Mouse (Mus musculus): Measurements from ENCODE around the gene Faap24. TPM values are rescaled to one million over a fixed set of nuclear protein-coding genes. Genes with fewer than 3 reads are reported as not detected.

Gene Faap24
- polyA plus RNA-seq (2012; rRNA removed) (5.1 and 5.7 TPM in 2 replicates), polyA plus RNA-seq (2014; fragmentation: Nextera tagmentation; extraction: Ambion mirVana) (13.0 and 14.3 TPM in 2 replicates)

- Histone ChIP-seq H3K9ac (ENCODE audit: low read depth, low read length, severe bottlenecking) (peak within 1 kb of the TSS; percentile 67), H3K9me3 (ENCODE audit: control insufficient read depth, low read length) (no peaks in the 10 kb centered on the region), H3K4me1 (ENCODE audit: control insufficient read depth, insufficient read depth, low read length) (peaks cover 13% of the 10 kb centered on the region), H3K4me3 (replicated peaks; ENCODE audit: low read length) (peak within 1 kb of the TSS; percentile 63), H3K4me2 (replicated peaks; ENCODE audit: low read depth, low read length, severe bottlenecking) (peak within 1 kb of the TSS; percentile 77), H3K36me3 (ENCODE audit: control insufficient read depth, insufficient read depth, low read length) (peaks cover 28% of the 10 kb centered on the region), H3K27ac (replicated peaks; ENCODE audit: low read depth, low read length) (no peak within 1 kb of the TSS), H3K27me3 (ENCODE audit: control insufficient read depth, insufficient read depth, low read length) (no peaks in the 10 kb centered on the region)
- peak; percentile 98 for DNase-seq (ENCODE audit: low spot score)
- under 1% methylated on average over 28 of the region's 28 CpGs for WGBS
- 0 out of 2 replicates have a peak, but pooled peaks have one; percentile 33 for TF ChIP-seq POLR2A (IDR thresholded peaks at IDR 0.05; ENCODE audit: borderline replicate concordance, extremely low read depth, insufficient read depth, insufficient read length)
- peak; percentile 99 for ATAC-seq (ENCODE audit: low FRiP score, low read depth)
Observed at GRCm38 (mm10) chr7:35396542-35397168, at the start of gene Faap24, which contains the start of gene Cep89. Faap24 (minus strand) TSS chr7:35396836. Cep89 (plus strand) TSS chr7:35397035.

- WGBS: 81% methylated on average over 9 of the region's 9 CpGs
- Histone ChIP-seq H3K9ac (ENCODE audit: low read depth, low read length, severe bottlenecking) (no peak overlapping the region), H3K36me3 (ENCODE audit: control insufficient read depth, insufficient read depth, low read length) (peaks cover 72% of the 10 kb centered on the region)
Observed at GRCm38 (mm10) chr7:35435266-35435665, 38.6 kb upstream of the Faap24 start.

GRCm38 (mm10) chr7:35428146-35428545 is 31.5 kb upstream of the Faap24 start:
- H3K36me3 ChIP-seq (ENCODE audit: control insufficient read depth, insufficient read depth, low read length): peaks cover 72% of the 10 kb centered on the region
- no peaks in the 10 kb centered on the region for H3K9me3 ChIP-seq (ENCODE audit: control insufficient read depth, low read length)
- no peak for DNase-seq (ENCODE audit: low spot score)

More at GRCm38 (mm10) chr7:35435266-35435665, 38.6 kb upstream of the Faap24 start:
- H3K4me1 ChIP-seq (ENCODE audit: control insufficient read depth, insufficient read depth, low read length): no peaks in the 10 kb centered on the region
- no peak overlapping the region for H3K4me2 ChIP-seq (replicated peaks; ENCODE audit: low read depth, low read length, severe bottlenecking)
- no peak overlapping the region for H3K4me3 ChIP-seq (replicated peaks; ENCODE audit: low read length)
- TF ChIP-seq POLR2A (IDR thresholded peaks at IDR 0.05; ENCODE audit: borderline replicate concordance, extremely low read depth, insufficient read depth, insufficient read length): no peak
- DNase-seq (ENCODE audit: low spot score) (no peak), ATAC-seq (ENCODE audit: low FRiP score, low read depth) (no peak)
- no peak overlapping the region for H3K27ac ChIP-seq (replicated peaks; ENCODE audit: low read depth, low read length)
- H3K27me3 ChIP-seq (ENCODE audit: control insufficient read depth, insufficient read depth, low read length): no peaks in the 10 kb centered on the region
- H3K9me3 ChIP-seq (ENCODE audit: control insufficient read depth, low read length): no peaks in the 10 kb centered on the region

GRCm38 (mm10) chr7:35423071-35423470 is 26.4 kb upstream of the Faap24 start:
- Histone ChIP-seq H3K27ac (replicated peaks; ENCODE audit: low read depth, low read length) (no peak overlapping the region), H3K9ac (ENCODE audit: low read depth, low read length, severe bottlenecking) (no peak overlapping the region), H3K9me3 (ENCODE audit: control insufficient read depth, low read length) (no peaks in the 10 kb centered on the region), H3K4me2 (replicated peaks; ENCODE audit: low read depth, low read length, severe bottlenecking) (no peak overlapping the region), H3K36me3 (ENCODE audit: control insufficient read depth, insufficient read depth, low read length) (peaks cover 66% of the 10 kb centered on the region), H3K27me3 (ENCODE audit: control insufficient read depth, insufficient read depth, low read length) (no peaks in the 10 kb centered on the region), H3K4me3 (replicated peaks; ENCODE audit: low read length) (no peak overlapping the region), H3K4me1 (ENCODE audit: control insufficient read depth, insufficient read depth, low read length) (no peaks in the 10 kb centered on the region)
- no peak for TF ChIP-seq POLR2A (IDR thresholded peaks at IDR 0.05; ENCODE audit: borderline replicate concordance, extremely low read depth, insufficient read depth, insufficient read length)
- WGBS: 90% methylated on average over 10 of the region's 10 CpGs
- no peak for DNase-seq (ENCODE audit: low spot score)
- ATAC-seq (ENCODE audit: low FRiP score, low read depth): no peak

More at GRCm38 (mm10) chr7:35428146-35428545, 31.5 kb upstream of the Faap24 start:
- no peak overlapping the region for H3K4me3 ChIP-seq (replicated peaks; ENCODE audit: low read length)
- no peak for TF ChIP-seq POLR2A (IDR thresholded peaks at IDR 0.05; ENCODE audit: borderline replicate concordance, extremely low read depth, insufficient read depth, insufficient read length)
- no peak overlapping the region for H3K4me2 ChIP-seq (replicated peaks; ENCODE audit: low read depth, low read length, severe bottlenecking)
- H3K27me3 ChIP-seq (ENCODE audit: control insufficient read depth, insufficient read depth, low read length): no peaks in the 10 kb centered on the region
- no peak overlapping the region for H3K27ac ChIP-seq (replicated peaks; ENCODE audit: low read depth, low read length)
- ATAC-seq (ENCODE audit: low FRiP score, low read depth): no peak
- no peaks in the 10 kb centered on the region for H3K4me1 ChIP-seq (ENCODE audit: control insufficient read depth, insufficient read depth, low read length)
- H3K9ac ChIP-seq (ENCODE audit: low read depth, low read length, severe bottlenecking): no peak overlapping the region
- WGBS: 90% methylated on average over 10 of the region's 10 CpGs

GRCm38 (mm10) chr7:35416654-35416948 is 20.0 kb upstream of the Faap24 start:
- Histone ChIP-seq H3K9ac (ENCODE audit: low read depth, low read length, severe bottlenecking) (no peak overlapping the region), H3K9me3 (ENCODE audit: control insufficient read depth, low read length) (no peaks in the 10 kb centered on the region), H3K27me3 (ENCODE audit: control insufficient read depth, insufficient read depth, low read length) (no peaks in the 10 kb centered on the region), H3K4me1 (ENCODE audit: control insufficient read depth, insufficient read depth, low read length) (peaks cover 11% of the 10 kb centered on the region), H3K36me3 (ENCODE audit: control insufficient read depth, insufficient read depth, low read length) (peaks cover 47% of the 10 kb centered on the region), H3K4me3 (replicated peaks; ENCODE audit: low read length) (no peak overlapping the region), H3K27ac (replicated peaks; ENCODE audit: low read depth, low read length) (no peak overlapping the region), H3K4me2 (replicated peaks; ENCODE audit: low read depth, low read length, severe bottlenecking) (no peak overlapping the region)
- TF ChIP-seq POLR2A (IDR thresholded peaks at IDR 0.05; ENCODE audit: borderline replicate concordance, extremely low read depth, insufficient read depth, insufficient read length): no peak
- ATAC-seq (ENCODE audit: low FRiP score, low read depth) (no peak), DNase-seq (ENCODE audit: low spot score) (no peak)
- 83% methylated on average over 5 of the region's 5 CpGs for WGBS
